Comparison of ENCODE assay signal across 7 mouse cellular contexts in the genomic region with DNA sequence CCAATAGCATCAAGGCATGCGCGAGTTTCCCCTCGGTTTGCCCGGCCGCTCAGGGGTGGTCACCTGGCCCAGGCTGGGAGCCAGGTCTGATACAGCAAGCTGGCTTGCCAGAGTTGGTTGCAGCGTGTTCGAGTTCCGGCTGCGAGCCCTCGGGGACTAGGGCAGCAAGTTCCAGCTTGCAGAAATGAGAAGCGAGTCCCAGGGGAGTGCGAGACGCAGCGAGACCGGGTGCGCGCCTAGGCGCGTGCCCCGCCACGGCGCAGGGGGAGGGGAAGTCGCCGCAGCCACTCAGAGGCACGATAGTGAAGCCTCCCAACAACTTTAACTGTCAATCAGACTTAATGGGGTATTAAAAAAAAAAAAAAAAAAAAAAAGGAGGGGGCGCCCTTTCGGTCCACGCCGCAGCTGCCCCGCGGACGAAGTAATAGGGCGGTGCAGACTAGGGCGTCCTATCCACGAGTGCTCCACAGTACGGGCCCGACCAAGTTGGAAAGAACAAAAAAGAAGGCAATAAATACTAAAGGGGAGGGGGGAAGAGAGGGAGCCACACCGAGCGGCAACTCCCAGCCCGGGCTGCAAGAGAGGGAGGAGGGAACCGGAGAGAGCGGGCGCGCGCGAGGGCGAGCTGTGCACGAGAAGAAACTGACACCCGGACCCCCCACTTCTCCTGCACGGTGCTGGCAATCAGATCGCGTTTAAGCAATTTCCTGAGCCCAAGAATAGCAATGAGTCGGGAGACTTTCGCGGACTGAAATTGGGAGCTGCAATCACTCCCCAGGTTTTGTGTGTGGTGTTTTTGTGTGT. TPM values are rescaled to one million over a fixed set of nuclear protein-coding genes. Genes with fewer than 3 reads are reported as not detected.
A peak's percentile ranks its signal among the peaks of the same experiment; 100 is the strongest.
DNase-seq lines count a peak whose midpoint lies in the region; ATAC-seq lines count a peak whose summit lies in the region.

A gene (plus strand): TSS at position 695 of the 804 bp plus-strand sequence.

- H3K36me3 ChIP-seq in embryonic facial prominence, embryonic 12.5 days, result no peaks in the 10 kb centered on the region
- H3K36me3 ChIP-seq in limb, embryonic 12.5 days, result 0 out of 2 replicates have a peak, but pooled peaks cover under 1% of the 10 kb centered on the region
- no peaks in the 10 kb centered on the region for H3K36me3 ChIP-seq in midbrain, embryonic 14.5 days (ENCODE audit: control insufficient read depth, insufficient read depth, low read length)

- peak within 1 kb of the TSS; percentile 60 for H3K9ac ChIP-seq in embryonic facial prominence, embryonic 12.5 days
- H3K9ac ChIP-seq in limb, embryonic 12.5 days (replicated peaks), result peak within 1 kb of the TSS; percentile 79
- peak within 1 kb of the TSS; percentile 44; the same call in 1 of the 2 replicates for H3K9ac ChIP-seq in midbrain, embryonic 14.5 days (replicated peaks; ENCODE audit: low read length)

- no peaks in the 10 kb centered on the region for H3K27me3 ChIP-seq in embryonic facial prominence, embryonic 12.5 days
- H3K27me3 ChIP-seq in limb, embryonic 12.5 days, result no peaks in the 10 kb centered on the region
- peaks cover 36% of the 10 kb centered on the region for H3K27me3 ChIP-seq in midbrain, embryonic 14.5 days (ENCODE audit: control insufficient read depth, insufficient read depth, low read length)

- peaks cover 44% of the 10 kb centered on the region for H3K4me1 ChIP-seq in embryonic facial prominence, embryonic 12.5 days
- peaks cover 68% of the 10 kb centered on the region for H3K4me1 ChIP-seq in limb, embryonic 12.5 days (replicated peaks)
- H3K4me1 ChIP-seq in midbrain, embryonic 14.5 days (ENCODE audit: control insufficient read depth, insufficient read depth, low read length), result peaks cover 19% of the 10 kb centered on the region

- peak; percentile 90 for DNase-seq in adrenal gland, postnatal 10 days
- peak; percentile 95 for DNase-seq in kidney, adult 11 months
- DNase-seq in midbrain, embryonic 14.5 days, result peak; percentile 85
- peak; percentile 78 for DNase-seq in spleen, adult 12 weeks (ENCODE audit: low spot score)

- H3K4me2 ChIP-seq in embryonic facial prominence, embryonic 12.5 days (replicated peaks), result peak within 1 kb of the TSS; percentile 82
- peak within 1 kb of the TSS; percentile 89 for H3K4me2 ChIP-seq in limb, embryonic 12.5 days
- H3K4me2 ChIP-seq in midbrain, embryonic 14.5 days (ENCODE audit: low read length), result peak within 1 kb of the TSS; percentile 89

- WGBS in embryonic facial prominence, embryonic 12.5 days, result under 1% methylated on average over 55 of the region's 55 CpGs
- WGBS in limb, embryonic 12.5 days, result under 1% methylated on average over 55 of the region's 55 CpGs
- under 1% methylated on average over 55 of the region's 55 CpGs for WGBS in midbrain, embryonic 14.5 days

- peak; percentile 77 for ATAC-seq in embryonic facial prominence, embryonic 12.5 days (ENCODE audit: insufficient number of reproducible peaks, insufficient read depth, low FRiP score, low TSS enrichment)
- ATAC-seq in granulocyte monocyte progenitor cell, adult 5-6 weeks (replicated peaks; ENCODE audit: poor library complexity, severe bottlenecking), result peak; percentile 53
- ATAC-seq in limb, embryonic 12.5 days (ENCODE audit: insufficient number of reproducible peaks, insufficient read depth, low FRiP score, low TSS enrichment, low read depth), result peak; percentile 77
- ATAC-seq in midbrain, embryonic 14.5 days (ENCODE audit: low FRiP score, low TSS enrichment), result peak; percentile 69

- peak within 1 kb of the TSS; percentile 81 for H3K27ac ChIP-seq in embryonic facial prominence, embryonic 12.5 days
- peak within 1 kb of the TSS; percentile 87 for H3K27ac ChIP-seq in limb, embryonic 12.5 days
- H3K27ac ChIP-seq in midbrain, embryonic 14.5 days (replicated peaks; ENCODE audit: low read depth, low read length), result no peak within 1 kb of the TSS

- H3K4me3 ChIP-seq in embryonic facial prominence, embryonic 12.5 days, result peak within 1 kb of the TSS; percentile 61
- peak within 1 kb of the TSS; percentile 66 for H3K4me3 ChIP-seq in limb, embryonic 12.5 days (replicated peaks)
- H3K4me3 ChIP-seq in midbrain, embryonic 14.5 days (replicated peaks; ENCODE audit: low read depth, low read length), result peak within 1 kb of the TSS; percentile 43

- H3K9me3 ChIP-seq in embryonic facial prominence, embryonic 12.5 days, result no peaks in the 10 kb centered on the region
- no peaks in the 10 kb centered on the region for H3K9me3 ChIP-seq in limb, embryonic 12.5 days
- no peaks in the 10 kb centered on the region for H3K9me3 ChIP-seq in midbrain, embryonic 14.5 days (ENCODE audit: control insufficient read depth, low read length)

RNA-seq across cellular contexts. Expression of the gene that starts here (rescaled TPM):
- 100 to 1,000 TPM; 108 to 126 TPM for total RNA-seq in adrenal gland, postnatal 10 days (2021)
- polyA plus RNA-seq in embryonic facial prominence, embryonic 12.5 days (2016; fragmentation: Nextera tagmentation; extraction: Ambion mirVana), result 52.2 and 56.7 TPM in 2 replicates
- 30.0 and 33.7 TPM in 2 replicates for total RNA-seq in granulocyte monocyte progenitor cell, adult 5-6 weeks (2014; fragmentation: Nextera tagmentation)
- 17.5 and 32.3 TPM in 2 replicates for total RNA-seq in granulocyte monocyte progenitor cell, adult 5-6 weeks (2017)
- 58.9 and 62.7 TPM in 2 replicates for polyA plus RNA-seq in limb, embryonic 12.5 days (2016; fragmentation: Nextera tagmentation; extraction: Ambion mirVana)
- polyA plus RNA-seq in midbrain, embryonic 14.5 days (2014; fragmentation: Nextera tagmentation; extraction: Ambion mirVana), result 47.1 and 51.6 TPM in 2 replicates
